Mouse (Mus musculus): ENCODE results near the gene Olfr982. TPM values are rescaled to one million over a fixed set of nuclear protein-coding genes. Genes with fewer than 3 reads are reported as not detected.

Gene Olfr982
- not detected in 2 replicates for polyA plus RNA-seq (2015; fragmentation: Nextera tagmentation; extraction: Ambion mirVana)

- no peaks in the 10 kb centered on the region for H3K36me3 ChIP-seq
- 84% methylated on average over 2 of the region's 2 CpGs for WGBS
- no peaks in the 10 kb centered on the region for H3K9me3 ChIP-seq (replicated peaks)
- ATAC-seq (replicated peaks; ENCODE audit: low FRiP score): no peak
- H3K27me3 ChIP-seq: no peaks in the 10 kb centered on the region
- H3K4me2 ChIP-seq: no peak within 1 kb of the TSS
- no peak within 1 kb of the TSS for H3K4me3 ChIP-seq (replicated peaks)
- H3K27ac ChIP-seq: no peak within 1 kb of the TSS
- no peaks in the 10 kb centered on the region for H3K4me1 ChIP-seq
- H3K9ac ChIP-seq: no peak within 1 kb of the TSS
These were observed at the start of gene Olfr982 for GRCm38 (mm10) chr9:40073529-40073928. Gene Olfr982, plus strand, starts transcription at chr9:40073829.

GRCm38 (mm10) chr9:40050138-40050537 is 23.5 kb upstream of the Olfr982 start:
- Histone ChIP-seq H3K9me3 (replicated peaks) (no peaks in the 10 kb centered on the region), H3K4me3 (replicated peaks) (no peak overlapping the region), H3K9ac (no peak overlapping the region), H3K36me3 (no peaks in the 10 kb centered on the region), H3K4me1 (no peaks in the 10 kb centered on the region), H3K27me3 (no peaks in the 10 kb centered on the region), H3K4me2 (no peak overlapping the region), H3K27ac (no peak overlapping the region)
- no peak for ATAC-seq (replicated peaks; ENCODE audit: low FRiP score)
- WGBS: 92% methylated on average over 19 of the region's 19 CpGs

- H3K4me3 ChIP-seq (replicated peaks): no peak within 1 kb of the TSS
These were observed 19.9 kb downstream of the Olfr982 start, which contains the start of gene Olfr983 for GRCm38 (mm10) chr9:40093495-40093894. Gene Olfr983, minus strand, starts transcription at chr9:40093595.

GRCm38 (mm10) chr9:40094769-40095168 is 21.1 kb downstream of the Olfr982 start:
- no peak for ATAC-seq (replicated peaks; ENCODE audit: low FRiP score)
- H3K9me3 ChIP-seq (replicated peaks): no peaks in the 10 kb centered on the region
- no peaks in the 10 kb centered on the region for H3K36me3 ChIP-seq
- no peaks in the 10 kb centered on the region for H3K27me3 ChIP-seq
- H3K4me1 ChIP-seq: no peaks in the 10 kb centered on the region
- H3K4me3 ChIP-seq (replicated peaks): no peak overlapping the region
- WGBS: 69% methylated on average over 3 of the region's 3 CpGs
- H3K9ac ChIP-seq: no peak overlapping the region
- H3K27ac ChIP-seq: no peak overlapping the region
- no peak overlapping the region for H3K4me2 ChIP-seq

More at GRCm38 (mm10) chr9:40093495-40093894, 19.9 kb downstream of the Olfr982 start, which contains the start of gene Olfr983:
- no peak within 1 kb of the TSS for H3K4me2 ChIP-seq
- 86% methylated on average over 2 of the region's 2 CpGs for WGBS
- H3K27ac ChIP-seq: no peak within 1 kb of the TSS
- H3K36me3 ChIP-seq: no peaks in the 10 kb centered on the region
- no peak for ATAC-seq (replicated peaks; ENCODE audit: low FRiP score)
- H3K9ac ChIP-seq: no peak within 1 kb of the TSS
- no peaks in the 10 kb centered on the region for H3K9me3 ChIP-seq (replicated peaks)
- no peaks in the 10 kb centered on the region for H3K4me1 ChIP-seq
- H3K27me3 ChIP-seq: no peaks in the 10 kb centered on the region

- ATAC-seq (replicated peaks; ENCODE audit: low FRiP score): no peak
- 78% methylated on average over 2 of the region's 2 CpGs for WGBS
- Histone ChIP-seq H3K4me3 (replicated peaks) (no peak within 1 kb of the TSS), H3K4me1 (peaks cover 8% of the 10 kb centered on the region), H3K36me3 (no peaks in the 10 kb centered on the region), H3K9me3 (replicated peaks) (no peaks in the 10 kb centered on the region), H3K27ac (no peak within 1 kb of the TSS), H3K27me3 (no peaks in the 10 kb centered on the region), H3K4me2 (no peak within 1 kb of the TSS), H3K9ac (no peak within 1 kb of the TSS)
These were observed 40.5 kb downstream of the Olfr982 start, which contains the start of gene Olfr984 for GRCm38 (mm10) chr9:40114106-40114505. Gene Olfr984, minus strand, starts transcription at chr9:40114206.

GRCm38 (mm10) chr9:40116645-40117286 is 43.1 kb downstream of the Olfr982 start:
- 44% methylated on average over 10 of the region's 10 CpGs for WGBS
- Histone ChIP-seq H3K27me3 (no peaks in the 10 kb centered on the region), H3K4me2 (0 out of 2 replicates have a peak overlapping the region, but pooled peaks have one; percentile 14), H3K9ac (no peak overlapping the region), H3K27ac (peak overlapping the region; percentile 28), H3K36me3 (no peaks in the 10 kb centered on the region), H3K4me1 (peaks cover 8% of the 10 kb centered on the region), H3K4me3 (replicated peaks) (no peak overlapping the region), H3K9me3 (replicated peaks) (no peaks in the 10 kb centered on the region)
- peak; percentile 83 for ATAC-seq (replicated peaks; ENCODE audit: low FRiP score)

- Histone ChIP-seq H3K36me3 (no peaks in the 10 kb centered on the region), H3K27me3 (no peaks in the 10 kb centered on the region), H3K4me1 (peaks cover 8% of the 10 kb centered on the region), H3K4me3 (replicated peaks) (no peak overlapping the region), H3K27ac (peak overlapping the region; percentile 28), H3K9ac (no peak overlapping the region), H3K4me2 (0 out of 2 replicates have a peak overlapping the region, but pooled peaks have one; percentile 14), H3K9me3 (replicated peaks) (no peaks in the 10 kb centered on the region)
- no peak; the same call in 1 of the 2 replicates for ATAC-seq (replicated peaks; ENCODE audit: low FRiP score)
- 62% methylated on average over 5 of the region's 5 CpGs for WGBS
These were observed 43.6 kb downstream of the Olfr982 start for GRCm38 (mm10) chr9:40117287-40117659.

Other genes starting within 250 kb of the Olfr982 start
- not detected in 2 replicates for gene Olfr971, start 237.0 kb upstream of the Olfr982 start, polyA plus RNA-seq (2015; fragmentation: Nextera tagmentation; extraction: Ambion mirVana)
- not detected in 2 replicates for gene Olfr972, start 207.4 kb upstream of the Olfr982 start, polyA plus RNA-seq (2015; fragmentation: Nextera tagmentation; extraction: Ambion mirVana)
- gene Olfr229, start 166.5 kb upstream of the Olfr982 start, polyA plus RNA-seq (2015; fragmentation: Nextera tagmentation; extraction: Ambion mirVana): not detected in 2 replicates
- not detected in 2 replicates for gene Olfr974, start 136.3 kb upstream of the Olfr982 start, polyA plus RNA-seq (2015; fragmentation: Nextera tagmentation; extraction: Ambion mirVana)
- not detected in 2 replicates for gene Olfr975, start 121.8 kb upstream of the Olfr982 start, polyA plus RNA-seq (2015; fragmentation: Nextera tagmentation; extraction: Ambion mirVana)
- not detected in 2 replicates for gene Olfr976, start 112.7 kb upstream of the Olfr982 start, polyA plus RNA-seq (2015; fragmentation: Nextera tagmentation; extraction: Ambion mirVana)
- not detected in 2 replicates for gene Olfr978, start 81.7 kb upstream of the Olfr982 start, polyA plus RNA-seq (2015; fragmentation: Nextera tagmentation; extraction: Ambion mirVana)
- not detected in 2 replicates for gene Olfr979, start 70.4 kb upstream of the Olfr982 start, polyA plus RNA-seq (2015; fragmentation: Nextera tagmentation; extraction: Ambion mirVana)
- not detected in 2 replicates for gene Olfr980, start 64.2 kb upstream of the Olfr982 start, polyA plus RNA-seq (2015; fragmentation: Nextera tagmentation; extraction: Ambion mirVana)
- gene Olfr981, start 52.4 kb upstream of the Olfr982 start, polyA plus RNA-seq (2015; fragmentation: Nextera tagmentation; extraction: Ambion mirVana): not detected in 2 replicates
- not detected in 2 replicates for gene Olfr983, start 19.8 kb downstream of the Olfr982 start, polyA plus RNA-seq (2015; fragmentation: Nextera tagmentation; extraction: Ambion mirVana)
- gene Olfr984, start 40.4 kb downstream of the Olfr982 start, polyA plus RNA-seq (2015; fragmentation: Nextera tagmentation; extraction: Ambion mirVana): not detected in 2 replicates
- gene Olfr985, start 56.4 kb downstream of the Olfr982 start, polyA plus RNA-seq (2015; fragmentation: Nextera tagmentation; extraction: Ambion mirVana): not detected in 2 replicates
- gene Tmem225, start 74.3 kb downstream of the Olfr982 start, polyA plus RNA-seq (2015; fragmentation: Nextera tagmentation; extraction: Ambion mirVana): not detected in 2 replicates
- not detected in 2 replicates for gene Olfr986, start 107.1 kb downstream of the Olfr982 start, polyA plus RNA-seq (2015; fragmentation: Nextera tagmentation; extraction: Ambion mirVana)
- gene Zfp202, start 118.5 kb downstream of the Olfr982 start, polyA plus RNA-seq (2015; fragmentation: Nextera tagmentation; extraction: Ambion mirVana): 6.8 and 7.5 TPM in 2 replicates
- 3.1 and 7.2 TPM in 2 replicates for gene Scn3b, start 195.4 kb downstream of the Olfr982 start, polyA plus RNA-seq (2015; fragmentation: Nextera tagmentation; extraction: Ambion mirVana)

Data from kidney, embryonic 15.5 days (tissue).